In genomic region chr14:61293884-61294737, GRCm38 (mm10) we compare ENCODE assay signal across 8 mouse cellular contexts. TPM values are rescaled to one million over a fixed set of nuclear protein-coding genes. Genes with fewer than 3 reads are reported as not detected.
DNase-seq lines count a peak whose midpoint lies in the region; ATAC-seq lines count a peak whose summit lies in the region.

No protein-coding gene starts in this region.

- no peaks in the 10 kb centered on the region for H3K36me3 ChIP-seq in hindbrain, embryonic 14.5 days (replicated peaks; ENCODE audit: control insufficient read depth, insufficient read depth)

- H3K27ac ChIP-seq in hindbrain, embryonic 14.5 days = no peak overlapping the region

- H3K27me3 ChIP-seq in hindbrain, embryonic 14.5 days (ENCODE audit: control insufficient read depth, insufficient read depth, low read length) = no peaks in the 10 kb centered on the region

- no peak overlapping the region for H3K9ac ChIP-seq in hindbrain, embryonic 14.5 days

- no peaks in the 10 kb centered on the region for H3K4me1 ChIP-seq in hindbrain, embryonic 14.5 days (replicated peaks; ENCODE audit: control insufficient read depth, insufficient read depth, low read length)

- intact Hi-C loops in left cerebral cortex, postnatal 14 days (cut with DNase I) = loop anchor here (5.0 kb wide), 3 partner anchors 52 to 497 kb away; no protein-coding TSS in a partner anchor

- peak; percentile 76 for ATAC-seq in frontal cortex, adult (ENCODE audit: low TSS enrichment)
- ATAC-seq in hindbrain, embryonic 14.5 days (ENCODE audit: low FRiP score) = no peak

- no peak overlapping the region for H3K4me3 ChIP-seq in hindbrain, embryonic 14.5 days (replicated peaks; ENCODE audit: low read length)

- 0 out of 2 replicates have a peak overlapping the region, but pooled peaks have one; percentile 3 for H3K4me2 ChIP-seq in hindbrain, embryonic 14.5 days (replicated peaks)

- H3K9me3 ChIP-seq in hindbrain, embryonic 14.5 days (ENCODE audit: control insufficient read depth, low read length) = no peaks in the 10 kb centered on the region

- peak; percentile 44 for DNase-seq in right cerebral cortex, adult 18-20 months
- DNase-seq in right cerebral cortex, postnatal 25 days = no peak
- peak; percentile 72 to 76 for DNase-seq in cerebellum, adult 18-20 months
- DNase-seq in hindbrain, embryonic 14.5 days (ENCODE audit: low spot score) = peak; percentile 72
- DNase-seq in left cerebral cortex, postnatal 14 days (ENCODE audit: low spot score in 2 of 2) = peak; percentile 64 to 69
- DNase-seq in mesoderm, embryonic 11.5 days (ENCODE audit: low read depth, low spot score) = peak; percentile 66
- peak; percentile 65 to 81 for DNase-seq in spleen, postnatal 4 days (ENCODE audit: low spot score in 2 of 2)

- 52% methylated on average over 16 of the region's 16 CpGs for WGBS in hindbrain, embryonic 14.5 days

RNA-seq across cellular contexts. Expression of gene Arl11, which starts 15.4 kb away (rescaled TPM):
- polyA plus RNA-seq in hindbrain, embryonic 14.5 days (2014; fragmentation: Nextera tagmentation; extraction: Ambion mirVana) = 0.25 and 0.82 TPM in 2 replicates
- total RNA-seq in left cerebral cortex, postnatal 14 days (2021) = under 1 TPM; 0.70 to 0.82 TPM

RNA-seq across cellular contexts. Expression of gene Sgcg, which starts 35.8 kb away (rescaled TPM):
- 0.23 and 0.33 TPM in 2 replicates for polyA plus RNA-seq in hindbrain, embryonic 14.5 days (2014; fragmentation: Nextera tagmentation; extraction: Ambion mirVana)
- not detected for total RNA-seq in left cerebral cortex, postnatal 14 days (2021)
